Mouse (Mus musculus) brain, embryonic 14.5 days (tissue): ENCODE data around the gene Npnt. TPM values are rescaled to one million over a fixed set of nuclear protein-coding genes. Genes with fewer than 3 reads are reported as not detected.

Experiments
- DNase-seq: peaks from one replicate; pipeline ENCODE4 v3.0.0-alpha.2; 2011; ENCODE audit warnings: low read depth
- CTCF ChIP-seq: fragments of 200-500 bp; IDR thresholded peaks from 2 replicates; pipeline ENCODE4 v1.5.1; 2012; ENCODE audit warnings: inconsistent platforms, mild to moderate bottlenecking, moderate library complexity, borderline replicate concordance; ENCODE audit not compliant: insufficient read depth, insufficient read length; ENCODE audit errors: extremely low read depth
- POLR2A ChIP-seq: fragments of 200-500 bp; IDR thresholded peaks from 2 replicates; pipeline ENCODE4 v1.6.1; 2012; ENCODE audit warnings: mild to moderate bottlenecking, inconsistent platforms, borderline replicate concordance; ENCODE audit not compliant: poor library complexity, insufficient read depth, insufficient read length, severe bottlenecking; ENCODE audit errors: extremely low read depth
- polyA plus RNA-seq: library from polyadenylated mRNA; depleted of rRNA; stranded (reverse); fragments of >200 nt; gene quantifications from 2 replicates; pipeline ENCODE4 v1.2.3, GENCODE M21; 2012

The Npnt gene
- polyA plus RNA-seq, 1 experiment: 32.3 TPM

- peak; percentile 74 for DNase-seq
- TF ChIP-seq POLR2A: no peak
- no peak for TF ChIP-seq CTCF
Measured at GRCm38 (mm10) chr3:132880826-132881225, 69.3 kb downstream of the Npnt start.

- no peak for TF ChIP-seq CTCF
- TF ChIP-seq POLR2A: no peak
- DNase-seq: no peak
Measured at GRCm38 (mm10) chr3:132880361-132880760, 69.7 kb downstream of the Npnt start.

- no peak for TF ChIP-seq POLR2A
- TF ChIP-seq CTCF: no peak
- no peak for DNase-seq
Measured at GRCm38 (mm10) chr3:132876933-132877676, 73.0 kb downstream of the Npnt start.

GRCm38 (mm10) chr3:132876011-132876708 is 73.9 kb downstream of the Npnt start:
- TF ChIP-seq POLR2A (no peak), CTCF (no peak)
- peak; percentile 25 for DNase-seq

- TF ChIP-seq POLR2A (no peak), CTCF (no peak)
- DNase-seq: no peak
Measured at GRCm38 (mm10) chr3:132873251-132873650, 76.8 kb downstream of the Npnt start.

- DNase-seq: no peak
- TF ChIP-seq POLR2A: no peak
- no peak for TF ChIP-seq CTCF
Measured at GRCm38 (mm10) chr3:132871318-132871904, 78.7 kb downstream of the Npnt start.

GRCm38 (mm10) chr3:132870079-132870478 is 80.0 kb downstream of the Npnt start:
- DNase-seq: no peak

GRCm38 (mm10) chr3:132868838-132869237 is 81.3 kb downstream of the Npnt start:
- no peak for DNase-seq
- TF ChIP-seq CTCF: no peak

More at GRCm38 (mm10) chr3:132870079-132870478, 80.0 kb downstream of the Npnt start:
- no peak for TF ChIP-seq CTCF
- TF ChIP-seq POLR2A: no peak

- TF ChIP-seq POLR2A (no peak), CTCF (no peak)
Measured at GRCm38 (mm10) chr3:132866984-132867383, 83.1 kb downstream of the Npnt start.

GRCm38 (mm10) chr3:132865596-132865995 is 84.5 kb downstream of the Npnt start:
- no peak for TF ChIP-seq POLR2A
- no peak for TF ChIP-seq CTCF
- no peak for DNase-seq

More at GRCm38 (mm10) chr3:132866984-132867383, 83.1 kb downstream of the Npnt start:
- no peak for DNase-seq

- TF ChIP-seq POLR2A (no peak), CTCF (no peak)
- no peak for DNase-seq
Measured at GRCm38 (mm10) chr3:132864986-132865385, 85.1 kb downstream of the Npnt start.
